Mouse (Mus musculus): ENCODE measurements around the gene Cbx4. TPM values are rescaled to one million over a fixed set of nuclear protein-coding genes. Genes with fewer than 3 reads are reported as not detected.

Cbx4 gene
- 49.2 and 111 TPM in 2 replicates for polyA plus RNA-seq (2012; ENCODE audit: insufficient read depth, low replicate concordance)

- TF ChIP-seq FLI1 (IDR thresholded peaks at IDR 0.05; ENCODE audit: low read length) = no peak
- TF ChIP-seq GATA1 (IDR thresholded peaks at IDR 0.05; ENCODE audit: borderline replicate concordance, low read length) = no peak
- Histone ChIP-seq H3K4me1 (peaks cover 84% of the 10 kb centered on the region), H3K4me3 (replicated peaks) (peak within 1 kb of the TSS; percentile 95), H3K9me3 (no peaks in the 10 kb centered on the region), H3K27me3 (replicated peaks) (peaks cover 46% of the 10 kb centered on the region), H3K36me3 (replicated peaks; ENCODE audit: low read length) (peaks cover 27% of the 10 kb centered on the region)
Measured at GRCm38 (mm10) chr11:119086144-119086971, at the start of gene Cbx4. TSS of gene Cbx4 (minus strand) at chr11:119086221.

- Histone ChIP-seq H3K9me3 (peaks cover 11% of the 10 kb centered on the region), H3K36me3 (replicated peaks; ENCODE audit: low read length) (no peaks in the 10 kb centered on the region), H3K27me3 (replicated peaks) (peaks cover 87% of the 10 kb centered on the region), H3K4me1 (peaks cover 19% of the 10 kb centered on the region), H3K4me3 (replicated peaks) (peak overlapping the region; percentile 56)
- TF ChIP-seq FLI1 (IDR thresholded peaks at IDR 0.05; ENCODE audit: low read length) (no peak), GATA1 (IDR thresholded peaks at IDR 0.05; ENCODE audit: borderline replicate concordance, low read length) (no peak)
Measured at GRCm38 (mm10) chr11:119134586-119134985, 48.6 kb upstream of the Cbx4 start.

DNA sequence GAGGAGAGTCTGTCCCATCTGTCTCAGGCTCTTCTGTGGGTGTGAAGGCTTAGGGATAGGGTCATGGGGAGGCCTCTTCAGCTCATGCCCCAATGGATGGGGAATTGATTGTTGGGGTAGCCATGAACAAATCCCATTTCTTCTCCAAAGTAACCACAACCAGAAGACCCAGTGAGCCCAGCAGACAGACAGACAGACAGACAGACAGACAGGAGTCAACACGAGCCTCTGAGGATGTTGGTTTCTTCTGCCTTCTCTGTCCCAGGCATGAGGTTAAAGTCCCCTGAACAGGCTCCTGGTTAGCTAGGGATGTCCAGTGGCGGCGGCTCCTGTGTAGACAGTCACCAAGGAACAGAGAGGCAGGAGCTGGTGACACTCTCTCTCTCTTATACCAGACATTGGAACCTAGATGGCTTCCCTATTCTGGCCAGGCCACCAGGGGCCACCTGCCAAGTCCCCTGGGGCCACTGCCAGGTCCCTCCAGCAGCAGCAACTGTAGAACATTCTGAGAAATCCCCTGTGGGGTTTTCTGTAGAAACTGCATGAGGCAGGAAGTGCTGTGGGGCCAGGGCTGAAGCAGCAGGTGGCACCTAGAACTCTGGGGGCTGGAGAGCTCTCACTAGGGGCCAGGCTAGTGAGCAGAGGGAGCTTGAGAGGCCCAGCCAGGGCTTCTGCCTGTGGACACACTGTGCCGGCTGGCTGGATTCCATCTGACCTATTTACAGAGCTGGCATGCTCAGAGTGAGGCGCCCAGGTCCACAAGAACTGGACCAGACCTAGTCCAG, 47.6 kb upstream of the Cbx4 start:
- H3K9me3 ChIP-seq = peaks cover 11% of the 10 kb centered on the region
- no peak for TF ChIP-seq GATA1 (IDR thresholded peaks at IDR 0.05; ENCODE audit: borderline replicate concordance, low read length)
- no peak for TF ChIP-seq FLI1 (IDR thresholded peaks at IDR 0.05; ENCODE audit: low read length)
- peaks cover 89% of the 10 kb centered on the region for H3K27me3 ChIP-seq (replicated peaks)
- H3K4me3 ChIP-seq (replicated peaks) = no peak overlapping the region
- peaks cover 27% of the 10 kb centered on the region for H3K4me1 ChIP-seq
- H3K36me3 ChIP-seq (replicated peaks; ENCODE audit: low read length) = no peaks in the 10 kb centered on the region

GRCm38 (mm10) chr11:119132198-119133035, 46.4 kb upstream of the Cbx4 start:
- TF ChIP-seq FLI1 (IDR thresholded peaks at IDR 0.05; ENCODE audit: low read length) = no peak
- no peak for TF ChIP-seq GATA1 (IDR thresholded peaks at IDR 0.05; ENCODE audit: borderline replicate concordance, low read length)
- peaks cover 89% of the 10 kb centered on the region for H3K27me3 ChIP-seq (replicated peaks)
- H3K36me3 ChIP-seq (replicated peaks; ENCODE audit: low read length) = no peaks in the 10 kb centered on the region
- H3K4me1 ChIP-seq = peaks cover 38% of the 10 kb centered on the region
- peaks cover 11% of the 10 kb centered on the region for H3K9me3 ChIP-seq
- H3K4me3 ChIP-seq (replicated peaks) = no peak overlapping the region

DNA sequence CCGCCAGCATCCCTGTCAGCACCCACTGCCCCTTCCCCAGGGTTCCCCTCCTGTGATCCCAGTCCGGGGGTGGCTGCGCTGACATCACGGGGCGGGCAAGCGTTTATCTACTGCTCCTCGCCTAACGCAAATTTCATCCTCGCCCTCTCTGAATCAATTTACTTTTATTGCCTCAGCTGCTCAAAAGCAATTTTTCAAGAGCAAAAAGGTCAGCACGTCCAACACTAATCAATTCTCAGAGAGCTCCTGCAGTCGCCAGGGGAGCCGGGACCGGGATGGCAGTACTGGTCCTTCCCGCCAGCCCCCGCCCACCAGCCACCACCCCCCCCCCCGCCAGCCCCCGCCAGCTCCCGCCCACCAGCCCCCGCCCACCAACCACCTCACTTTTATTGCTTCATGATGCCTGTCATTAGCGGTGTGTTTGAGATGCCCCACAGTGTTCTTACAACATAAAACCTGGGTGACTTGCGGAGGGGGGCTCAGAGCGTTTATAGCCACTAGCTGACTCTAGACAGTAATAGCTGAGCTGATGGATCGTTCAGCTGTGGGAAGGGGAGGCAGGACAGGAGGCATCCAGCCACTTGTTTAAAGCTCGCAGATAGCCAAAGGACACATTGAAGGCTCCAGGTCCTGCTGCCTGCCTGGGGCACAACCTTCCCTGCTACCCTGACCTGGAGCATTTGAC, 44.2 kb upstream of the Cbx4 start:
- Histone ChIP-seq H3K4me1 (peaks cover 51% of the 10 kb centered on the region), H3K27me3 (replicated peaks) (peaks cover 87% of the 10 kb centered on the region), H3K4me3 (replicated peaks) (no peak overlapping the region), H3K36me3 (replicated peaks; ENCODE audit: low read length) (no peaks in the 10 kb centered on the region), H3K9me3 (peaks cover 11% of the 10 kb centered on the region)
- TF ChIP-seq GATA1 (IDR thresholded peaks at IDR 0.05; ENCODE audit: borderline replicate concordance, low read length) (no peak), FLI1 (IDR thresholded peaks at IDR 0.05; ENCODE audit: low read length) (no peak)

DNA sequence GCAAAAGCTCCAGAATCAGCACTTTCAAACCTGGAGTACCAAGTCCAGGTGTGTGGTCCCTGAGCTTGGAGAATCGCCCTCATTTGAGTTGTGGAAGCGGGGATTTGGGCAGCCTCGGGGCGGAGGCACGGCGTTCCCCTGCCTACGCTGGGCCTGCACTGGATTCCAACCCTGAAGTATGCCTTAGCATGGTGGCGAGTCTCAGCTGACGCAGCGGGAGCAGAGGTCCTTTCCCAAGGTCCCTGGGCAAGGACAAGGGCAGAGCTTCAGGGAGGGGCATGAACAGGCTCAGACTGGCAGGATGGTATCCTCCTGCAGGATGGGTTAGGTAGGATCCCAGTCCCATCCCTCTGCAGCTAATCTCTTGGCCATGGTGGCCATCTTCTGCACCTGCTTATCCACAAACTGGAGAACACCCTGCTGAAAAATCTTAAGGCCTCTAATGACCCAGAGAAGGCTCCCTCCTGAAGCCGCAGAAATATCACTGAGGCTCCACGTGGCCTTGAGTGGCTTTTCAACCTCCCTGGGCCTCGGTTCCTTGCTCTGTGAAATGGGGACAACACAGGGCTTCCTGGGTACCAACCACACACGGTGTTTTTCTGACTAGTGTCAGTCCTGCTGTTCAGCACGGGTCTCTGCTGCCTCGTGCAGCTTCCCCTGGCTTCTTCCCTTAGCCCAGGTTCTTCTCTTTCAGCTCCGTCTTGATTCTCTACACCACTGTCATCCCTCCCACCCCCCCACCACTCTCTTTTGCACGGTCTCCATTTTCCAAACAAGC, 43.4 kb upstream of the Cbx4 start:
- peaks cover 44% of the 10 kb centered on the region for H3K4me1 ChIP-seq
- peaks cover 11% of the 10 kb centered on the region for H3K9me3 ChIP-seq
- peaks cover 87% of the 10 kb centered on the region for H3K27me3 ChIP-seq (replicated peaks)
- no peak overlapping the region for H3K4me3 ChIP-seq (replicated peaks)
- H3K36me3 ChIP-seq (replicated peaks; ENCODE audit: low read length) = no peaks in the 10 kb centered on the region
- TF ChIP-seq FLI1 (IDR thresholded peaks at IDR 0.05; ENCODE audit: low read length) = no peak
- TF ChIP-seq GATA1 (IDR thresholded peaks at IDR 0.05; ENCODE audit: borderline replicate concordance, low read length) = no peak

GRCm38 (mm10) chr11:119128668-119129280, 42.8 kb upstream of the Cbx4 start:
- TF ChIP-seq GATA1 (IDR thresholded peaks at IDR 0.05; ENCODE audit: borderline replicate concordance, low read length) (no peak), FLI1 (IDR thresholded peaks at IDR 0.05; ENCODE audit: low read length) (no peak)
- H3K27me3 ChIP-seq (replicated peaks) = peaks cover 88% of the 10 kb centered on the region
- no peaks in the 10 kb centered on the region for H3K36me3 ChIP-seq (replicated peaks; ENCODE audit: low read length)
- no peak overlapping the region for H3K4me3 ChIP-seq (replicated peaks)
- peaks cover 40% of the 10 kb centered on the region for H3K4me1 ChIP-seq
- peaks cover 11% of the 10 kb centered on the region for H3K9me3 ChIP-seq

Measured in megakaryocyte, embryonic 14.5 days (primary cell).